Mouse (Mus musculus) embryo, embryonic 10.5 days (tissue): ENCODE measurements around the gene Zdhhc22.

ENCODE experiments used
- DNase-seq: peaks from one replicate; pipeline ENCODE4 v3.0.0-alpha.2; 2015; ENCODE audit warnings: low spot score

Zdhhc22 gene

DNA sequence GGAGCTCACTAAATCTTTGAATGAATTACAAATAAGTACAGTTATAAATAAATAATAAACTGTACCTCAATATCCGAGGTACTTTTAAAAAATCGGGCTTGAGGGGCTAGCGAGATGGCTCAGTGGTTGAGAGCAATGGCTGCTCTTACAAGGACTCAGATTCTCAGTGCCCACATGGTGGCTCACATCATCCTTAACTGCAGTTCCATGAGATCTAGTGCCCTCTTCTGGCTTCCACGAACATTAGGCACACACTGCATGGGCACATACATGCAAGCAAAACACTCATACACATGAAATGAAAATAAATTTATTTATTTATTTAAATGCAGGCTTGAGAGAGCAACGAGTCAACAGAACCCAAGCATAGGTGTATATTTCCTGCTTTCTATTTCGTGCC is 5.7 kb upstream of the Zdhhc22 start:
- DNase-seq = no peak

DNA sequence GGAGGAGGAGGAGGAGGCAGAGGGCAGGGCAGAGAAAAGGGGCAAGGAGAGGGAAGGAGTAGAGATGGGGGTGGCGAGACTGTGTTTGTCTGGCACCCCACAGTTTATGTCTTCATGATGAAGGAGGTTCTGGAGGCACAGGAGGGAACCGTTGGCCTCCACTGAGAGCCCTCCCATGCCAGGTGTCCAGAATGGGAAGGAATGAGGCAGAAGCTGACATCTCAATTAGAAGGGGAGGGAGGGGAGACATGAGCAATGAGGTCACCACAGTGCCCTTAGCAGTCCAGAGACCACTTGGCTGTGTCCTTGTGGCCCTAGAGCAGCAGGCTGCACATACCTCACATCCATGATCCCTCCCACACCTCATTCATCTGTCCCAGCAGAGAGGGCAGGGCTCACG is 4.5 kb upstream of the Zdhhc22 start:
- no peak for DNase-seq

DNA sequence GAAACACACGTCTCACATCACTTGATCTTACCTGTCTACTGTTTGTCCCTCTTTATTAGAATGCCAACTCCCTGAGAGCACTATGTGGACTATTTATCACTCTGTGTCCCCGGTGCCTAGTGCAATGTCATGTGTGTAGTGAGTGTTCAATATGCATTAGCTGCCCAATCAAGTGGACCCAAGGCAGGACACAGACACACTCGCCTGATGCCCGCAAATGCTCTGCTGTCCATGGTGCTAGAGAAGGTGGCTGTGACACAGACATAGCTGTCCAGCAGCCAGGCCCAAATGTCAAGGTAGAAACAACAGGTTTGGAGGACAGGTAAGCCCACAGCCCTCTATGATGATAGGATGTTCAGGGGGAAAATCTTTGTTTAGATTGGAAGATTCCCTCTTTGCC is 3.9 kb upstream of the Zdhhc22 start:
- DNase-seq = peak; percentile 55

DNA sequence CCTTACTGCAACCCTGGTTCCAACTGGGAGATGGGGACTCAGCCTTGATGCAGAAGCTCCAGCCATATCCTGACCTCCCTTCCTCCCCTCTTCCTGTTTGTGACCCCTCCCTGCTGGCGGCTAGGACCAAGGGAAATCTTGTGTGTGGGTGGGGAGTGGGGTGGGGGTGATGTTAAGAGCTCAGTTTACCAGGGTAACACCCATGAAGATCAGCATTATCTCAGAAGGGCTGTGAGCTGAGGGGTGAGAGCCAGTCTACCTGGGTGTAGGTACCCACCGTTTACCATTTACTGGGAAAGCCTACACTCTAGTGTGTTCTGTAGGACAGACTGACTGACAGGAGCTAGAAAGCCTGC is 503 bp upstream of the Zdhhc22 start:
- DNase-seq = no peak

DNA sequence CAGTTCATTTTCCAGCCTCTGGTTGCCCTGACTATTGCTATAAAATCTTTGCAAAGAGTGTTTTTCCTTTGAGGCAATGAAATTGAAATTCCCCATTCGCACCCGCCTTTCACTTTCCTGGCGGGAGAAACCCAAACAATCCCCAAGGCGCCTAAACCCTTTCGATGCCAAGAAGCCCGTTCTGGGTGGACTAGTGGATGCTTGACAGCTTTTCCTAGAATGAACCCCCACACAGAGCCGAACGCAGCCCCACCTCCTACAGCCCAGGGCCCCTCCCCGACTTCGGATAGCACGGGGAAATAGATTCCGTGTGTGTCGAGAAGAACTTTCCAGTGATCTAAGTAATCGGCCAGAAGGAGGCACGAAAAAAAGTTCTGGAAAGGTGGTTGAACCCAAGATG is 852 bp downstream of the Zdhhc22 start:
- no peak for DNase-seq

DNA sequence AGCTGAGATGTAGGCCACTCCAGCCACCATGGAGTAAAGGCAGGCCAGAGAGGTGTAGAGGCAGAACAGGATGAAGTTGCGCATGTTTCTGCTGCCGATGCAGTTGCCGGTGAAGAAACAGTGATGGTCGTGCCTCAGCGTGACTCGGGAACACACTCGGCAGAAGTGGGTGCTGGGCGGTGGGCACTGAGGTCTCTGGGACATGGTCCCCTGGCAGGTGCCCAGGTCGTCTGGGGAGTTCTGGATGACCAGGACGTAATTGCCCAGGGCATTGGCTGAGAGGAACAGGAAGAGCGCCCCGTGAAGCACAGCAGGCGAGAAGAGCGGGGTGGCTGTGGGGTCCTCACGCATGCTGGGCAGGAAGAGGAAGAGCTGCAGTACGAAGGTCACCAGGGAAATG is 2.0 kb downstream of the Zdhhc22 start:
- no peak for DNase-seq

DNA sequence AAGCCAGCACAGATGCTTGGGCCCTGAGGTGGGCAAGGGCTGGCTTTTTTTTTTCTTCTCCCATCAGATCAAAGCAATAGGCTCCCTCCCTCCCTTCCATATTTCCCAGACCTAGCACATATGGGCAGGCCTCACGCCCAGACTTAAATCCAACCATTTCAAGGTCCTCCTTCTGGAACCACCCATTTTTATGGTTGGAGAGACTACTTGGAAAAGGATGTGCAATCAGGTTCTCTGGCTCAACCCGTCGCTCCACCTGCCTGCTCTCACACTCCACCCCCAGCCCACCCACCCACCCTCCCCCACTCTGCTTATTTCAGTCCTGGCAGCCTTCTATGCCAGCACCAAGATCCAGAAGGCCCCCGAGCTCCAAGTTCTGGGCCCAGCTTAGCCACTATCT is 3.7 kb downstream of the Zdhhc22 start:
- no peak for DNase-seq

DNA sequence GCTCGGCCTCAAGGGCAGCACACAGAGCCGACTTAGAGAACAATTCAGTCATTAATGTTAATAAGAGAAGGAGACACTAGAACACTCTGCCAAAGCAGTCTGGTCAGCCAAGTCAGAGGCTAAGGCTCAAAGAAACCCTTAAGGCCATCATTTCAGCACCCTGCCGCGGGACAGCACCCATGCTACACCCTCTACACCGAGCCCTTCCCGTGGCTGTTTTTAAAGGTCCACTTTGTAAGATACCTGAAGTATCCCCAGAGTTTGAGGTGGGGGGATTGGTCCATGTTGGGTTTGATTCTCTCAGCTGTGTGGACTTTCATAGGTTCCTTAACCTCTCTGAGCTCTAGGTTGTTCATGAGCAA is 6.1 kb downstream of the Zdhhc22 start:
- peak; percentile 72 for DNase-seq

DNA sequence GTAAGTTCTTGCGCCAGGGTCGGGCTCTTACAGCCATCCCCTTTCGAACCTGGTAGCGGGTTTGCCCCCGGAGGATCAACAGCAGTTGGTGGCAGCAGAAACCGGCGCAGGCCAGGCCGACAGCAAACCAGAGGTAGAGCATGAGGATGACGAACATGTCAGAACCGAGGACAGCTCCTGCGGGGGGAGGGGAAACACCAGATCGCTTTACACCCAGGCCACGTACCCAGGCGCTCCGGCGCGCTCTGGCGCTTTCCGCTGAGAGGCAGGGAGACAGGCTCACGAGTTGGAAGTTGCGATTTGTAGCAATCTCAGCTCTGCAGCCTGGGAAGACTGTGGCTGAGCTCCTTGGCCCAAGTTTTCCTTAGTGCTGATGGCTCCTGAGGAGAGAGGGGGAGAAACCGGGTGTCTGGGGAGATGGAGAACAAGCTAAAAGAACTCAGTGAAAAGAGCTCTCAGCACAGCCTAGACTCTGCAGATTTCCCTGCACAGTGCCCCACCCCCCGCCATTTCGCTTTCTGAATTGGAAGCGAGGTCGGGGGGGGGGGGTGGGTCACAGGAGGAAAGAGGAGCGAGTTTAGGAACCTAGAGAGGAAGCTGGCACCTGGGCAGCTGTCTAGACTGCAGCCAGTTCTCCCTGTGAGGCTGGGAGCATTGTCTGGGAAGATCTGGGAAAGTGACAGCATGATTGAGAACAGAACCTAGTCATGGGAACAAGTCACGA is 6.6 kb downstream of the Zdhhc22 start:
- DNase-seq = peak; percentile 87

DNA sequence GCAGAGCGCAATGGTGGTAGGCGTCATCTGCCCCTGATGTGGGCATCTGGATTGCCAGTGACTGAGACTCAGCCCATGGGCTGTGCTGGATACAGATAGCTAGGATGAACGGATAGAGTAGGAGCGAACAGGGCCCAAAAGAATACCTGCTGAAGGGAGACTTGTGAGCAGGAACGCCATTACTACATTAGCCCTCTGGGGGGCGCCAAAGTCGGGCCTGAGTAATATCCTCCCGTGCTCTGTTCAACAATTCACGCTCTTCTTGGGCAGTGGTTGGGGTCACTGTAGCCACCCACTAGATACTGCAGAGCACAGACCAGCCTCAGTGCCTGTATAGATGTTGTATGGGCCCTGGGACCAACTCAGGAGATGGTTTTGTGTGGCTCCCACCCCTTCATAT is 9.1 kb downstream of the Zdhhc22 start:
- DNase-seq = peak; percentile 41

DNA sequence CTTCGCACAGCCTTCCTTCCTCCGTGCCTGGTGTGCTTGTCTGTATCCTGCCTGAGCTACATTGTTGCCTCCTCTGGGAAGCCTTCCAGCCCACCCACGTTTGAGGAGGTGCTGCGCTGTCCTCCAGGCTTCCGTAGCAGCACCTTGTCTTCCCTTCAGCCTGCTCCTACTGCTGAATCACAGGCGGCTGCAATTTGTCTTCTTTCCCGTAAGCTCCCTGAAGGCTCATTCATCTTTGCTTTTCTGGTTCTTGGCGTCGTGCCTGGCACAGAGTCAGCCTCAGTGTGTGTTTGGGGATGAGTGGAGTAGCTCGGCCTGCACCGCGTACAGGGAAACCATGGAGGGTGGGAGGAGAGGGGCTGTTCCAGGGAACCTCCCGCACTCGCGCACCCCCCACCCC is 12.4 kb downstream of the Zdhhc22 start:
- no peak for DNase-seq

DNA sequence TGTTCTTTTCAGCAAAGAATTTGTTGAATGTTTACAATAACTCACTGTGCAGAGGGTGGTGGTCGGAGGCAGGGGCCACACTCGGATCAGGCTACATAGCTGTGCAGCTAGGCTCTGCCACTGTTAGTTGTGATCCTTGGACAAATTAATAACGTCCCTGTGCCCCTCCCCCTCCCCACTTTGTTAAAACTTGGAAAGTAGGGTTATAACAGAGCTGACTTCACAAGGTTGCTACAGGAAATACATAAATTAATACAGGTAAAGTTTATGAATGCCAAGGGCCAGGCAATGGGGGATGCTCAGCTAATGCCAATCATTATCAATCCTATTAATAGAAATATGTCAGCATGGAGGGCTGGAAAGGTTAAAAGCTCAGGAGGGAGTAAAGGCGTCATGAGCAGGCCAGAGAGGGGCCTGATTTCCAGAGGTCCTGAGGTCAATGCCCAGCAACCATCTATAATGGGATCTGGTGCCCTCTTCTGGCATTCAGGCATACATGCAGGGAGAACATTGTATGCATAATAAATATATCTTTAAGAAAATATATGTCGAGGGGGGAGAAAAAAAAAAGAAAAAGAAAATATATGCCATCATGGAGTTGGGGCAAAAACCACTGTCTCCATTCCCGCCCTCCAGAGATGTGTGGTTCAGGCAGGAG is 13.6 kb downstream of the Zdhhc22 start:
- DNase-seq = peak; percentile 30

DNA sequence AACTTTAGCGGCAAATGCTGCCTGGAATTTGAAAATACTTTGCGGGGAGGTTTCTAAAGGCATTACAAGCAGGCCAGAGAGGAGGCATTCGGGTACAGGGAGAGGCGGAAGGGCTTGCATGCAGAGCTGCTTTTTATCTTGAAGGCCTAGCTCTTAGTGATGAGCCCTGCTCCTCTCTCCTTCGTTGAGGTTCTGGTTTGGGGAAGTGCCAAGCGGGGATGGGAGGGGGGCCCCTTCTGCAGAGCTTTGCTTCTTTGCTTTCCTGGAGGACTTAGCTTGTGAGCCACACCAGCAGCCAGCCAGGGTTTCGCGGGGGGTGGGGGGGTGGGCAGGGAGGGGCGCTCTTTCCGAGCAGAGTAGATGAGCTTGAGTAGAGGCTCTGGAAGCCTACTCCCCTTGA is 14.5 kb downstream of the Zdhhc22 start:
- no peak for DNase-seq

DNA sequence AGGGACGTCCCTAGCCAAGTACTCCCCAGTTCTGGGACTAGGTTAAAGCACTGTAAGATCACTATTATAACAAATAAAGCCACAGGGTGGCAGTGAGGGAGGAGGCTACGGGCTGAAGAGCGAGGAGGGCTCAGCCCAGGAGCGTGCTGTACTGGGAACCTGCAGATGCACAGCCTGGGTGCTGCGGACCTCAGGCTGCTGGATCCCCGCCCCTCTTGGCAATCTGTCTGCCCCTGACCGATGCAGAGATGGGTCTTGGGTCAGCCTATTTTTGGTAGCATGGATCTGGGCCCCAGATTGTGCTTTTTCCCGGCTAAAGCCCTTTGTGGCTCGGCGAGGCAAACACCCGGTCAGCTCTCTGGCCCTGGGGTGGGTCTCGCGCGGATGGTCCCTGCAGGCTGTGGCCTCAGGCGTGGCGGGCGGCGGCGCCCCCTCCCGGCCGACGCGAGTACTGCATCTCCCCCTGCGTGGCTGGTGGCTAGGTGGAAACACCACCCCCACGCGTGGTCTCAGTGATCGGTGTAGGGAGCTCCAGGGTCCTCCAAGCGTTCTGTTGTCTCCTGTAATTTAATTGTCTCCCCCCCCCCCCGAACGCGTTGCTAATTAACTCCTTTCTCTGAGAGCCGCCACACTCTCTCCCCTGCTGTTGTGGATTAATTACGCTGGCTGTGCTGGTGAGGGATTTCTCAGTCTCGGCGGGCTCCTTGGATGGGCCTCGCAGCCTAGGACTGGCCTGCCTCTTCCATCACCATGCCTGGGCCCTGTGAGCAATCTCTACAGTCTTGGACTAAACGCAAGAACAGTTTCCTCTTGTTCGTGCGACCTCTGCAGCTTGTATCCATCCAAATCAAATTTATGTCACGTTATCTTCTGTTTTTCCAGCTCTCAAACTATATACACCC is 15.6 kb downstream of the Zdhhc22 start:
- peak; percentile 72 for DNase-seq

DNA sequence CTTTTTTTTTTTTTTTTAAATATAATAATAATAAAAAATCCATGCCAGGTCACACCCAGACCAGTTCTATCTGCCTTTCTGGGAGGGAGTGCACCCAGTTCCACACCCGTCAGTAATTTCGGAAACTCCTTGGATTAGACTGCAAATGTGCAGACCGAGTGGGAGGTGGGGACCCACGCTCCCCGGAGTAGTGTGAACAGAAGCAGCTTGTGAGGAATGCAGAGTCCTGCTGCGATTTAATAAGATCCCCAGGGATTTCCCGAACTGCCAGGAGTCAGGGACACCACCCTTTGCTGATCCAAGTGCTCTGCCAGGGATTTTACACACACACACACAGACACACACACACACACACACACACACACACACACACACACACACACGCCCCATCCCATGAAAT is 16.5 kb downstream of the Zdhhc22 start:
- DNase-seq = no peak

DNA sequence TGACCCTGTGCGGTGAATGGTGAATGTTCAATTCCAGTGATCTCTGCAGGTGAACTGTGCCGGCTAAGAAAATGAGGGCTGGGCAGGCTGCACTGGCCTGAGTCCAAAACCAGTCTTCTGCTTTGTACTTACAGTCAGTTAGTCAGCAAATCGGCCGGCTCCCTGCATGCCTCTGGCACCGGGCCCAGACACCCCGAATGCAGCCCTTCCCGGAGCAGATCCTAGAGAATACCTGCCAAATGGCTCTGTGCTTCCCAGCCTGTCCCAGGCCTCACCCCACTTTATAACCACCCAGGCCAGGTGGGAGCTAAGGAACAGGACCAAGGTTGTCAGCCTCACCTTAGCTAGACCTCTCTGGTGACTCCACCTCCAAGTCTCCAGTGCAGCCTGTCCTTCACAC is 17.0 kb downstream of the Zdhhc22 start:
- DNase-seq = no peak

DNA sequence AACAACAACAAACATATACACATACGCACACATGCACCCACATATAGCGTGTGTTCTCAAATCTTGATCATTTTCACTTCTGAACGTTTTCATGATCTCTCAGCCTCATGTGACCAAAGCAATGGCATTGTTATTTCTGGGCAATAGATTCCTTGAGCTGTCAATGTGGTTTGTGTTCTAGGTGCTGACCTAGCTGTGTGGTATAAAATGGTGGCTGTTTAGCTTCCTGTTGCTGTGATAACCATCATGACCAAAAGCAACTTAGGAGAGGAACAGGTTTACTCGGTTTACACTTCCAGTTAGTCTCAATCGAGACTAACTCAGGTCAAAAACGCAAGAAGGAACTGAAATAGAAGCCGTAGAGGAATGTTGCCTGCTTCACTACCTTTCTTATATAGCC is 19.1 kb downstream of the Zdhhc22 start:
- DNase-seq = no peak

DNA sequence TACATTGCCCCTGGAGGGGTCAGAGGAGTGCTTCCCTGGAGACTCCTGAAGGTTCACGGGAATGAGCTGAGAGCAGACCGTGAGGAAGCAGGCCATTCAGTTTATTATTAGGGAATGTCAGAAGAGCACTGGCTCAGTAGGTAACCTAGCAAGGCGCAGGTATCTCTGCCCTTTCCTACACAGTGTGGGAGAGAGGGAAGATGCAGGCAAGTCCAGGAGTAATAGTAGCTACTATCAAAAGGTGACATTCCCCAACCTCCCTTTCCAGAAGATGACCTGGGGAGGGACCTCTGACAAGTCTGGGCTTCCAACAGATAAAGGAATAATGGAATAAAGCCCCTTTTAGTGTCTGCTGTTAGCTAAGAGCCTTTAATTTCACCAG is 21.0 kb downstream of the Zdhhc22 start:
- no peak for DNase-seq

DNA sequence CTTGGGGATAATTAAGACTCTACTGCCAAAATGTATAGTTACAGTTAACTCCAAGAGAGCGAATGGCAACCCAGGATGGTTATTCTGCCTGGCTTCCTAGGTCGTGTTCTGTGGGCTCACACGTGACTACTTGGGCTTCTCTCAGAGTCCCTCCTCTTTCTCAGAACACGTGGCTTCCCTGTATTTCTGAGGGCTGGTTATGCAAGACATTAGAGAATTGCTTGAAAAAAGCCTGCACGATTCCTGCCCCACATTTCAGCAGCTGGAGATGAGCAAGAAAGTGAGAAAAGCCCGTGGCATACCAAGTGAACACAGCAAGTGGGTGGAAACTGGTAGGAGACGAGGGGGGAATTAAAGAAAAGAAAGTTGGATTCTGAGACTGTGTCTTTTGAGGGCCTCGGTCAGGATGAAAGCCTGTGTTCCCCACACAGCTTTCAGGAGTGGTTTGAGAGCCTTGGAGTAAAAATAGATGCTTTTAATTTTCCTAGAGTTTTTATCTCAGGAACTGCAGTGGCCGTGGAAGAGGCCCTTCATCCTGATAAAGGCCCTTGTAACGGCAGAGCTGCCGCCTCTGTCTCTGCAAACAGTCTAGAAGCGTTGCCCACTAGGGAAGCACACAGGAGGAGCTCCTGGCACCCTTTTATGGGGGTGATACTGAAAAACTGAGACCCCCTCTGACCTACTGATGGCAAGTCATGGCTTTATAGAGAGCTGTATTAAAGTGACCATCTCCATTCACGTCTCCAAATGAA is 21.6 kb downstream of the Zdhhc22 start:
- DNase-seq = no peak

DNA sequence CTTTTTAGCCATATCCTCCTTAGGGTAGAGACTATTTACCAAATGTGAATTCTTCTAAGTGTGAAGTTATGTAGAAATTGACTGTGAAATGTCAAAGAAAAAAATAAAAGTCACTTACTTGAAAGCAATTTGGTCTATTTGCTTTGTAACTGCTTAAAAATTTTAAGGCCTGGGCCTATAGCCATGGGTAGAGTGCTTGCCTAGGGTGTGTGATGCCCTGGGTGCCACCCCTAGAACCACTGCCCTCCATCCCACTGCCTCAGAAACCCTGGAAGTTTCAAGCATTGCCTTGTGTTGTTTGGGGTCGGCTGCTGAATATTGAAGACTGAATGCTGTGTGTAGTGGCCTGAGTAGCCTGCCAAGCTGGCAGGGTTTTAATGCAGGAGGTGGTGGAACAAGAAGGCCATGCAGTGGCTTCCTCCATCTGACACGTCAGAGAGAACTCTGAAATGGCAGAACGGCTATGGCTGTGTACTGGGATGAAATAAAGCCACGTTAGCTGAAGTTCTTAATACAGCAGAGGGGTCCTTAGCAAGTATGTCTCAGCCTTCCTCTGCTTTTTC is 24.9 kb downstream of the Zdhhc22 start:
- no peak for DNase-seq

DNA sequence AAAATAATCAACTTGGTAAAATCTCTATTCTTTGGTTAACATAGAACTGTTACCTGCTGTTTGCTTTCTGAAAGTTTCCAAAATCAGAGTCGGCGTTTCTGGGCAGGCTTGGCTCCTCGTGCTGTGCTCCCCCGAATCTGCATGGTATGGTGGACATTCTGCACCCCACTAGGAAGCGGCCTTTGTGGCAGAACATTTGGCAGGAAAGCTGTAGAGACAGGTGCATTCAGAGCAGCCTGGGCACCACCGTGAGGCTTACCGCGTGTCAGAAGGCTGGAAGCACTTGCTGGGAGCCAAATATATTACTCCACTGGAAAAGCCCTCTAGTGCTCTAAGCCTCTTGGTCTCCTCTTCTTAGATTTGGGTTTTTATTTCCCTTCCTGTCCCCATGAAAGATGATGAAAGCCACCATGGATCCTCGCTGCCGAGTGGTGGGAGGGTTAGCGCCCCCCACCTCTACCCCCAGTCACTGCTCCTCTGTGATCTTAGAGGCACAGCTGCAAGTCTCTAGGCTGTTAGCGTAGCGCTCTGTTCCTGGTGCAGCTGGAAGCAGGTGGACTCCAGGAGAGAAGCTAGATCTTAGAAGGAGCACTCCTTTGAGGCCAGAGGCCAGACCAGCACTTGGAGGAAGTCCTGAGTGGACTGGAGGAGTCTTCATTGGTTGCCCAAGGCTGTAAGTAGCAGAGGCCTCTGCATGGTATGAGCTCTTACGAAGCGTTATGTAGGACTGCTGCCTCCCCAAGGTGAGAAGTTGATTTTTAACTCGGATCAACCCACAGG is 25.8 kb downstream of the Zdhhc22 start:
- no peak for DNase-seq
